Mouse (Mus musculus): ENCODE data around the gene Cux1. TPM values are rescaled to one million over a fixed set of nuclear protein-coding genes. Genes with fewer than 3 reads are reported as not detected.

The Cux1 gene
- total RNA-seq, 2 experiments from 2014 or later, result 97.4 to 110 TPM

DNA sequence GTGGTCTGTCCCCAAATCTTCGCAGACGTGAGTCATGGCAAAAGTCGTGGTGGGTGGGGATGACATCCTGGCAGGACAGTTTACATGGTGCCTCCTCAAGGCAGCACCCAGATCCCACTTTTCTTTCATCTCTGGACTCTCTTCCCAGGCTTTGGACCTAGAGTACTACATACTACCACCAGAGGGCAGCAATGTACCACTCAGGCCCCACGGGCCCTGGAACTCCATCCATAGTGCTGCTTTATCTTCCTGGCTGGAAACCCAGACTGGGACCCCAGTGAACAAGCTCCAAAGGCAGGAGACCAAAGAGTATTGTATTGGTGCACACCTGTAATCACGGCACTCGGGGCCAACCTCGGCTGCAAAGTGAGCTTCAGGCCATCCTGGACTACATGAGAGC, 365.5 kb downstream of the Cux1 start:
- peak; percentile 66 to 78 for DNase-seq

DNA sequence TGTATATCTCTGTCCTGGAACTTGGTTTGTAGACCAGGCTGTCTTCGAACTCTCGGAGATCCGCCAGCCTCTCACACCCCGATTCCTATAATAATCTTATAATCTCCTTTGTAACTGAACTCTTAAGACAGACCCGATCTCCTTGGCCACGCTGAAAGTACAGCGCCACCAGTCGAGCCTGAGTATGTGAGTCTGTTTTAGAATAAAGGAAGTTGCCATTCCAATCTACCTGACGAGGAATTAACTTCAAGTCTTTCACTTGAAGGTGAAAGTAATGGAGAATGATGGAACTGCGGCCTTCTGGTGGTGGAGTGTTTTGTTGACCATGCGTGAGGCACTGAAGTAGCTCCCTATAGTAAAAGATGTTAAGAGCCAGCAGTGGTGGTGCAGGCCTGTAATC, 367.8 kb downstream of the Cux1 start:
- peak in 1 of 2 experiments; percentile 12 for DNase-seq

DNA sequence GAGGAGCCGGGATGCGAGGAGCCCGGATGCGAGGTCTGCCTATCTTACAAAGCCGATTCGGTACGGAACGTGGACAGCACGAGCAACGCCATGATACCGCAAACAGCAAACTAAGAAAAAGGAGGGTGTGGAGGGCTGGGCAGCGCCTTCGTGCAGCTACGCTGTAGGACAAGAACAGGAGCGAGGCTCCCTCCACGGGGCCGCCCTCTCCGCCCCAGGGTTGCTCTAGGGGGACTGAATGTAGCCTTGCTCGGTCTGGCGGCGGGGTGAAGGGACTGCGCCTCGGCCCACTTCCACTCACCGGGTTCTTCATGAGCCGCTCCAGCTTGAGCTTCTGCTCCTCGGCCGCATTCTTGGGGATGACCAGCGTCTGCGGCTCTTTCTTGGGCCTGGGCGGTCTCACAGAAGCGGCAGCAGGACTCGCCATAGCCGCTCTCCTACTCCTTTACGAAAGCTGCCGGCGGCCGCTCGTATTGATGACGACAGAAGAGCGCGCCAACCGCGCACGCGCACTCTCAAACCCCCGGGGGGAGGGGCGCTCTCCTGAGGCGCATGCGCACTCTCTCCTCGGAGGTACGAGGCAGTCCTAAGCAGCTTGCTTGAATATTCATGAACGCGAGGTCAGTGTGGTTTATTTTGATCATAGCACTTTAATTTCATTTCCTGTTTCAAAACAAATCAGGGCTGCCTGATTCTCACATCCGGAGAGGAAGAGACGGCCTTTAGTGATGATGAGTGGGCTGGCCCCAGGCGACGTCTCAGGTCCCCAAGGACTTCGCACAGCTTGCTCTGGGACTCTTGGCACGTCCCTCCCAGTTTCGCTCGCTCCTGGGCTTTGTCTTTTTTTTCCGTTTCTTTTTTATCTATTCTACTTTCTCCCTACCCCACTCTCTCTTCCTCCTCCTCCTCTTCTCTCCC, 368.6 kb downstream of the Cux1 start, which contains the start of gene Prkrip1:
Prkrip1 (minus strand) TSS at position 490 of the 918 bp plus-strand sequence.
- DNase-seq, result peak; percentile 92 to 93

Small RNA genes lying within 50 kb of the gene (microRNA-seq; reads per million reads assigned to microRNA genes)
- not detected for gene Mir721

Other genes with a start within 250 kb of the Cux1 start
- gene Myl10, start 125.7 kb upstream of the Cux1 start, total RNA-seq (2021), result not detected

Measured in adrenal gland, postnatal 36 days (tissue).